Mouse (Mus musculus) intestine, postnatal 0 days (tissue): ENCODE measurements around the gene Psmb7. TPM values are rescaled to one million over a fixed set of nuclear protein-coding genes. Genes with fewer than 3 reads are reported as not detected.
A peak's percentile ranks its signal among the peaks of the same experiment; 100 is the strongest.

ENCODE experiments used
- ATAC-seq: fragments of 200-750 bp; cut with Nextera tagmentation; 2 replicates; pipeline ENCODE4 v1.8.0; 2017; ENCODE audit warnings: mild to moderate bottlenecking, moderate TSS enrichment, moderate library complexity
- H3K27ac ChIP-seq: fragments of 300-500 bp; sonication (generic); 2 replicates; pipeline ENCODE4 v1.5.1; 2014; ENCODE audit warnings: mild to moderate bottlenecking, low read depth, low read length, moderate library complexity
- H3K27me3 ChIP-seq: fragments of 300-500 bp; sonication (generic); replicated peaks from 2 replicates; pipeline ENCODE4 v1.6.1; 2014; ENCODE audit warnings: low read length, mixed read lengths; ENCODE audit not compliant: control insufficient read depth, insufficient read depth
- H3K36me3 ChIP-seq: fragments of 300-500 bp; sonication (generic); 2 replicates; pipeline ENCODE4 v1.6.1; 2014; ENCODE audit warnings: mild to moderate bottlenecking, moderate library complexity; ENCODE audit not compliant: control insufficient read depth, insufficient read depth
- H3K4me1 ChIP-seq: fragments of 300-500 bp; sonication (generic); replicated peaks from 2 replicates; pipeline ENCODE4 v1.6.1; 2014; ENCODE audit warnings: antibody characterized with exemption, low read length, mixed read lengths; ENCODE audit not compliant: control insufficient read depth, insufficient read depth
- H3K4me2 ChIP-seq: fragments of 300-500 bp; sonication (generic); replicated peaks from 2 replicates; pipeline ENCODE4 v1.6.1; 2014; ENCODE audit warnings: low read depth, mild to moderate bottlenecking, moderate library complexity
- H3K4me3 ChIP-seq: fragments of 300-500 bp; sonication (generic); 2 replicates; pipeline ENCODE4 v1.5.1; 2014; ENCODE audit warnings: low read depth, low read length
- H3K9ac ChIP-seq: fragments of 300-500 bp; sonication (generic); 2 replicates; pipeline ENCODE4 v1.6.1; 2014; ENCODE audit warnings: mild to moderate bottlenecking, low read depth, low read length
- H3K9me3 ChIP-seq: fragments of 300-500 bp; sonication (generic); 2 replicates; pipeline ENCODE4 v1.6.1; 2016; ENCODE audit warnings: mixed run types; ENCODE audit not compliant: control insufficient read depth
- CTCF ChIP-seq: sonication (generic); IDR thresholded peaks from 2 replicates; pipeline ENCODE4 v1.5.1; 2016; ENCODE audit warnings: low read depth, mild to moderate bottlenecking, control low read depth, antibody characterized with exemption, moderate library complexity
- whole genome bisulfite sequencing: fragments of 180-500 bp; shearing (Covaris S2); extraction: QIAGEN DNeasy Blood & Tissue Kit; methylation state at CpG from one replicate; pipeline ENCODE4 v1.1.7; 2014; 5-methylcytosine and 5-hydroxymethylcytosine counted together
- microRNA-seq: library from miRNA; unstranded; fragments of <30 nt; microRNA quantifications from one replicate; pipeline ENCODE4, GENCODE M21; 2016
- polyA plus RNA-seq: library from polyadenylated mRNA; unstranded; fragments of >200 nt; fragmentation: Nextera tagmentation; extraction: Ambion mirVana; gene quantifications from 2 replicates; pipeline ENCODE4 v1.2.1, GENCODE M21; 2015

The Psmb7 gene
- polyA plus RNA-seq, 1 experiment from 2014 or later, result 148 TPM

DNA sequence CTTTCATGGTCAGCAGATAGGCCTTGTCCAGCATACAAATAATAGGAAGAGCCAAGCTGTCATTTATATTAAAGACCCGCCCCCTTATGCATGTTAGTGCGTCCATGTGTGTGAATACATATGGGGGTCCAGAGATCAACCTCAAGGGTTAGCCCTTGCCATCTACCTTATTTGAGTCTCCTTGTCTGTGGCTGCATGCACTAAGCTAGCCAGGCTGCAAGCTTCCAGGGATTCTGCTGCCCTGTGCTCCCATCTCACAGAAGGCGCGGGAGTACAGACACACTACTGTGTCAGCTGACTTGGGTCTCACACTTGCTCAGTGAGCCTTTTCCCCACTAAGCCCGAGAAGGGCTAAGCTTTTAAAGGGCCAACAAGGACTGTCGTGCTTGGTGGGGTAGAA is 103.2 kb downstream of the Psmb7 start:
- no peaks in the 10 kb centered on the region for H3K27me3 ChIP-seq
- H3K4me1 ChIP-seq, result peaks cover 24% of the 10 kb centered on the region
- no peak overlapping the region for H3K27ac ChIP-seq
- H3K4me2 ChIP-seq, result no peak overlapping the region
- H3K9ac ChIP-seq, result no peak overlapping the region
- no peaks in the 10 kb centered on the region for H3K36me3 ChIP-seq
- no peaks in the 10 kb centered on the region for H3K9me3 ChIP-seq
- WGBS, result 82% methylated on average over 6 of the region's 6 CpGs
- no peak for ATAC-seq
- no peak for TF ChIP-seq CTCF
- H3K4me3 ChIP-seq, result no peak overlapping the region

DNA sequence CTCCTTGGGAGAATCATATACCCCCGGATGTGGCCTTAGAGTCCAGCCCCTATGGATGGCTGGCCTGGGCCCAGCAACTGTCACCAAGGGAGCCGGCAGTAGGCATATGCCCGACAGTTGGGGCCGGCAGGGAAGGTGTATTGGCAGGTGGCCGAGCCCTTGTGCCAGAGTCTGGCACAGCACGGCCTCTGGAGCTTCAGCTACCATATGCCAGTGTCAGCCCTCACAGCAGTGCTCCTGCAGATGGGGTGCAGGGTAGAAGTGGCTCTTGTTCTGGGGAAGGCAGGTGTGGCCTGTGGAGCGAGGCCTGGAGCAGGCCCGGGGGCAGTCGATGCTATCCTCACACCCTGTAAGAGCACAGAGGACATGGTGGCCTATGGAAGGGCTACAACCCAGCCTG is 104.2 kb downstream of the Psmb7 start:
- no peak for TF ChIP-seq CTCF
- ATAC-seq, result peak; percentile 8; the same call in 1 of the 2 replicates
- no peak overlapping the region for H3K4me3 ChIP-seq
- H3K9me3 ChIP-seq, result no peaks in the 10 kb centered on the region
- 77% methylated on average over 9 of the region's 9 CpGs for WGBS
- no peaks in the 10 kb centered on the region for H3K36me3 ChIP-seq
- peaks cover 31% of the 10 kb centered on the region for H3K4me1 ChIP-seq
- no peak overlapping the region for H3K4me2 ChIP-seq
- no peak overlapping the region for H3K27ac ChIP-seq
- H3K27me3 ChIP-seq, result no peaks in the 10 kb centered on the region
- H3K9ac ChIP-seq, result no peak overlapping the region

Small RNA genes within 50 kb of the gene (microRNA-seq; reads per million reads assigned to microRNA genes)
- not detected for gene Gm27634

Other genes starting within 250 kb of the Psmb7 start
- 70.9 and 84.5 TPM in 2 replicates for gene Nek6, start 132.4 kb downstream of the Psmb7 start, polyA plus RNA-seq
- gene Nr5a1, start 70.5 kb upstream of the Psmb7 start, polyA plus RNA-seq, result 0.04 and 0.13 TPM in 2 replicates